Mouse (Mus musculus): Measurements from ENCODE around the gene Qrsl1. TPM values are rescaled to one million over a fixed set of nuclear protein-coding genes. Genes with fewer than 3 reads are reported as not detected.

Qrsl1 gene
- polyA plus RNA-seq, 1 experiment: 9.0 TPM

DNA sequence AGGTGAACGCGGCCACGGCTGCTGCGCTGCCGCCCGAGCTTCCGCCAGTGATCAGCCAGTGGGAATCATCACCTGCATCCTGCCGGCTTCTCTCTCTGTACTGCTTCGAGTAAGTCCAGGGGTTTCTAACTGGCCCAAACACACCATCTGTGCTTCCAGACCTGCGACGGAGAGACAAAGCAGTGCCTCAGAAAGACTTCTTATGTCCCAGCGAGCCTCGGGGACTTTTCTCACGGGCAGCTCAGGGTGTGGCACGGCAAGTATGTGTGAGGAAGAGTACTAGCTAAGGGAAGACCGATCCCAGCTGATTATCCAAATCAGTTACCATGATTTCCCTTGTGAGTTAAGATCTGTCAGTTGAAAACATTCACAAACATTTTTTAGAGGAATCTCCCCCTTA, 12.6 kb downstream of the Qrsl1 start:
- H3K4me3 ChIP-seq: no peak overlapping the region
- peaks cover 29% of the 10 kb centered on the region for H3K36me3 ChIP-seq (ENCODE audit: control insufficient read depth, insufficient read depth)
- H3K4me2 ChIP-seq (ENCODE audit: low read depth): no peak overlapping the region
- TF ChIP-seq REST (IDR thresholded peaks at IDR 0.05; ENCODE audit: insufficient read depth, insufficient read length): no peak
- no peak for TF ChIP-seq SRF (IDR thresholded peaks at IDR 0.05; ENCODE audit: control insufficient read depth, insufficient read length, low read depth)
- no peak for TF ChIP-seq USF1 (IDR thresholded peaks at IDR 0.05; ENCODE audit: low read depth)
- no peak for TF ChIP-seq POLR2A (IDR thresholded peaks at IDR 0.05; ENCODE audit: insufficient read length, low read depth)
- TF ChIP-seq CEBPB (IDR thresholded peaks at IDR 0.05; ENCODE audit: insufficient read depth, poor library complexity, severe bottlenecking): no peak
- TF ChIP-seq TCF3 (IDR thresholded peaks at IDR 0.05; ENCODE audit: insufficient read length, low read depth): no peak
- TF ChIP-seq TCF12 (IDR thresholded peaks at IDR 0.05; ENCODE audit: insufficient read depth, poor library complexity, severe bottlenecking): no peak
- no peak for TF ChIP-seq E2F4 (IDR thresholded peaks at IDR 0.05; ENCODE audit: insufficient read depth)
- TF ChIP-seq MYOG (IDR thresholded peaks at IDR 0.05; ENCODE audit: control insufficient read depth in 1 of 3, insufficient read depth in 1 of 3, insufficient read length in 2 of 3, low read depth in 2 of 3): no peak
- no peak for TF ChIP-seq MAX (IDR thresholded peaks at IDR 0.05; ENCODE audit: low read depth)
- no peak for TF ChIP-seq MYOD1 (IDR thresholded peaks at IDR 0.05; ENCODE audit: control insufficient read depth in 1 of 3, insufficient read length in 2 of 3, low read depth in 2 of 3)
- TF ChIP-seq POLR2AphosphoS2 (IDR thresholded peaks at IDR 0.05; ENCODE audit: insufficient read length, low read depth): no peak
- H3K79me2 ChIP-seq (ENCODE audit: control insufficient read depth, insufficient read depth): no peaks in the 10 kb centered on the region
- H3ac ChIP-seq (ENCODE audit: control insufficient read depth, insufficient read length): no peak overlapping the region
- H3K27me3 ChIP-seq (ENCODE audit: control insufficient read depth, insufficient read depth, insufficient read length): no peaks in the 10 kb centered on the region

DNA sequence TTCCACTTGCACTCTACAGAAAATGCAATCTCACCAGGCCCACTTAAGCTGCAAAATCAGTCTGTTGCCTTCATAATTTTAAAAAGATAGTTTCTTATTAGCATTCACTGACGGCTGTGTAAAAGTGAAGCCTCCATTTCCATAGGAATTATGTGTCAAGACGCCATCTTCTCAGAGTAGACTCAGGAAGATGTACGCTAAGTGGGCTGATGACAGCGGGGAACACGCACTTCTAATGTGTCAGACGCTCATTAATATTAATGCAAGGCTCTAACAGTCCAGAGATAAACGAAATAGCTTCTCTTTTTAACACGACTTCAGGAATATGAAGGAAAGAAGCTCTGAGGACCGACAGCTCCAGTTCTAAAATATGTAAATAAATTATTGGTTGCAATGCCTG, 13.9 kb downstream of the Qrsl1 start:
- Histone ChIP-seq H3K36me3 (ENCODE audit: control insufficient read depth, insufficient read depth) (peaks cover 23% of the 10 kb centered on the region), H3K79me2 (ENCODE audit: control insufficient read depth, insufficient read depth) (no peaks in the 10 kb centered on the region), H3K4me2 (ENCODE audit: low read depth) (no peak overlapping the region), H3ac (ENCODE audit: control insufficient read depth, insufficient read length) (no peak overlapping the region), H3K4me3 (no peak overlapping the region), H3K27me3 (ENCODE audit: control insufficient read depth, insufficient read depth, insufficient read length) (no peaks in the 10 kb centered on the region)
- TF ChIP-seq CEBPB (IDR thresholded peaks at IDR 0.05; ENCODE audit: insufficient read depth, poor library complexity, severe bottlenecking) (no peak), USF1 (IDR thresholded peaks at IDR 0.05; ENCODE audit: low read depth) (no peak), REST (IDR thresholded peaks at IDR 0.05; ENCODE audit: insufficient read depth, insufficient read length) (no peak), SRF (IDR thresholded peaks at IDR 0.05; ENCODE audit: control insufficient read depth, insufficient read length, low read depth) (no peak), POLR2A (IDR thresholded peaks at IDR 0.05; ENCODE audit: insufficient read length, low read depth) (no peak), TCF12 (IDR thresholded peaks at IDR 0.05; ENCODE audit: insufficient read depth, poor library complexity, severe bottlenecking) (no peak), MYOD1 (IDR thresholded peaks at IDR 0.05; ENCODE audit: control insufficient read depth in 1 of 3, insufficient read length in 2 of 3, low read depth in 2 of 3) (no peak), MAX (IDR thresholded peaks at IDR 0.05; ENCODE audit: low read depth) (no peak), TCF3 (IDR thresholded peaks at IDR 0.05; ENCODE audit: insufficient read length, low read depth) (no peak), E2F4 (IDR thresholded peaks at IDR 0.05; ENCODE audit: insufficient read depth) (no peak), MYOG (IDR thresholded peaks at IDR 0.05; ENCODE audit: control insufficient read depth in 1 of 3, insufficient read depth in 1 of 3, insufficient read length in 2 of 3, low read depth in 2 of 3) (no peak), POLR2AphosphoS2 (IDR thresholded peaks at IDR 0.05; ENCODE audit: insufficient read length, low read depth) (no peak)

GRCm38 (mm10) chr10:43871458-43871857, 30.1 kb downstream of the Qrsl1 start:
- no peaks in the 10 kb centered on the region for H3K79me2 ChIP-seq (ENCODE audit: control insufficient read depth, insufficient read depth)
- no peak overlapping the region for H3K4me2 ChIP-seq (ENCODE audit: low read depth)
- TF ChIP-seq POLR2AphosphoS2 (IDR thresholded peaks at IDR 0.05; ENCODE audit: insufficient read length, low read depth) (no peak), E2F4 (IDR thresholded peaks at IDR 0.05; ENCODE audit: insufficient read depth) (no peak), CEBPB (IDR thresholded peaks at IDR 0.05; ENCODE audit: insufficient read depth, poor library complexity, severe bottlenecking) (no peak), REST (IDR thresholded peaks at IDR 0.05; ENCODE audit: insufficient read depth, insufficient read length) (no peak), MYOG (IDR thresholded peaks at IDR 0.05; ENCODE audit: control insufficient read depth in 1 of 3, insufficient read depth in 1 of 3, insufficient read length in 2 of 3, low read depth in 2 of 3) (no peak), SRF (IDR thresholded peaks at IDR 0.05; ENCODE audit: control insufficient read depth, insufficient read length, low read depth) (no peak), MAX (IDR thresholded peaks at IDR 0.05; ENCODE audit: low read depth) (no peak), TCF3 (IDR thresholded peaks at IDR 0.05; ENCODE audit: insufficient read length, low read depth) (no peak), TCF12 (IDR thresholded peaks at IDR 0.05; ENCODE audit: insufficient read depth, poor library complexity, severe bottlenecking) (no peak), USF1 (IDR thresholded peaks at IDR 0.05; ENCODE audit: low read depth) (no peak), MYOD1 (IDR thresholded peaks at IDR 0.05; ENCODE audit: control insufficient read depth in 1 of 3, insufficient read length in 2 of 3, low read depth in 2 of 3) (no peak), POLR2A (IDR thresholded peaks at IDR 0.05; ENCODE audit: insufficient read length, low read depth) (no peak)
- H3K27me3 ChIP-seq (ENCODE audit: control insufficient read depth, insufficient read depth, insufficient read length): no peaks in the 10 kb centered on the region
- H3K4me3 ChIP-seq: no peak overlapping the region
- no peaks in the 10 kb centered on the region for H3K36me3 ChIP-seq (ENCODE audit: control insufficient read depth, insufficient read depth)
- no peak overlapping the region for H3ac ChIP-seq (ENCODE audit: control insufficient read depth, insufficient read length)

- Histone ChIP-seq H3K79me2 (ENCODE audit: control insufficient read depth, insufficient read depth) (no peaks in the 10 kb centered on the region), H3K4me3 (no peak overlapping the region), H3K4me2 (ENCODE audit: low read depth) (no peak overlapping the region), H3ac (ENCODE audit: control insufficient read depth, insufficient read length) (no peak overlapping the region), H3K27me3 (ENCODE audit: control insufficient read depth, insufficient read depth, insufficient read length) (no peaks in the 10 kb centered on the region), H3K36me3 (ENCODE audit: control insufficient read depth, insufficient read depth) (no peaks in the 10 kb centered on the region)
- TF ChIP-seq REST (IDR thresholded peaks at IDR 0.05; ENCODE audit: insufficient read depth, insufficient read length) (no peak), CEBPB (IDR thresholded peaks at IDR 0.05; ENCODE audit: insufficient read depth, poor library complexity, severe bottlenecking) (no peak), TCF12 (IDR thresholded peaks at IDR 0.05; ENCODE audit: insufficient read depth, poor library complexity, severe bottlenecking) (no peak), POLR2AphosphoS2 (IDR thresholded peaks at IDR 0.05; ENCODE audit: insufficient read length, low read depth) (no peak), MAX (IDR thresholded peaks at IDR 0.05; ENCODE audit: low read depth) (no peak), POLR2A (IDR thresholded peaks at IDR 0.05; ENCODE audit: insufficient read length, low read depth) (no peak), MYOD1 (IDR thresholded peaks at IDR 0.05; ENCODE audit: control insufficient read depth in 1 of 3, insufficient read length in 2 of 3, low read depth in 2 of 3) (no peak), SRF (IDR thresholded peaks at IDR 0.05; ENCODE audit: control insufficient read depth, insufficient read length, low read depth) (no peak), MYOG (IDR thresholded peaks at IDR 0.05; ENCODE audit: control insufficient read depth in 1 of 3, insufficient read depth in 1 of 3, insufficient read length in 2 of 3, low read depth in 2 of 3) (no peak), USF1 (IDR thresholded peaks at IDR 0.05; ENCODE audit: low read depth) (no peak), E2F4 (IDR thresholded peaks at IDR 0.05; ENCODE audit: insufficient read depth) (no peak), TCF3 (IDR thresholded peaks at IDR 0.05; ENCODE audit: insufficient read length, low read depth) (no peak)
Observed at GRCm38 (mm10) chr10:43870752-43871151, 30.8 kb downstream of the Qrsl1 start.

All from myocyte (in vitro differentiated cells).